Mouse (Mus musculus): ENCODE measurements around the gene Mical2.

DNA sequence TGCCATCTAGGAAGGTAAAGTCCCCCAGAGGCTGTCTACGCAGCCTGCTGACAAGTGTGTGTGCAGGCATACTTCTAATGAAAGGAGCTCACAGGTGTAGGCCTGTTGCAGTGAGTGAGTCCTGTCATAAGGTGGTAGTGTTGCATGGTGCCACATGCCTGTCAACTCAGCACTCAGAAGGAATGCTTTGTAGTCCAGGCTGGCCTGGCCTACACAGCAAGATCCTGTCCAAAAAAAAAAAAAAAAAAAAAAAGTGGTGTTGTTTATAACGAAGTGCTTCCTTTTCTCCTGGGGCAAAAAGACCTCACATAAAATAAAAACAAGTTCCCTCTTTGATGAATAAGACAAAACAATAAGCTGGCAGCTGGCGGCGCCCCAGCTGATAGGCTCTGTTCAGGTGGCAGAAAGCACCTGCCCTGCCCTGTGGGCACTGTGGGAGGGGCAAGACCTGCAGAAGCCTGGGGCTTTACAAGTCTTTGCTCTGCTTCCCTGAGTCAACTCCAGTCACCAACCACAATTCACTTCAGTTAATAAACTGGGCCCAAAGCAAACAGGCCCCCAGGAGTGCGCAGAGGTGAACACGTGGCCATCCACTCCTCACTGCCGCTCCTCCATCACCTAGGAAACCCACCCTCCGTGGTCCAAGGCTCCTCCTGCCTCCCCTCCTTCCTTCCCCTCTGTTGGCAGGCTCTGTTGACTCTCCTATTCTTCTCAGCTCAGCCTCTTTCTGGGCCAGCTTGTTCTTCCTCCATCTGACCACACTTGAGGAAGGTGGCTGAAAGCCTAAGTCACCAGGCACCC is 12.5 kb upstream of the Mical2 start:
- peak; percentile 38; the same call in 1 of the 2 replicates for TF ChIP-seq CTCF (IDR thresholded peaks at IDR 0.05; ENCODE audit: borderline replicate concordance, extremely low read depth, insufficient read depth, insufficient read length)
- TF ChIP-seq POLR2A (IDR thresholded peaks at IDR 0.05; ENCODE audit: borderline replicate concordance, extremely low read depth, insufficient read depth, insufficient read length, poor library complexity, severe bottlenecking) = no peak

Data from brain, embryonic 14.5 days (tissue).